Mouse (Mus musculus) E14TG2a.4 (cell line): Measurements from ENCODE around the gene Tbc1d1.

ENCODE experiments used
- CTCF ChIP-seq: conservative IDR thresholded peaks from 2 replicates; pipeline ENCODE4 v1.5.1; 2014; ENCODE audit warnings: low read length
- POU5F1 ChIP-seq: IDR thresholded peaks from 2 replicates; pipeline ENCODE4 v1.6.1; 2014; ENCODE audit warnings: low read length, borderline replicate concordance

- TF ChIP-seq CTCF: no peak
- no peak for TF ChIP-seq POU5F1
Measured at GRCm38 (mm10) chr5:64282594-64282993, 126.5 kb downstream of the Tbc1d1 start.
